Mouse (Mus musculus): ENCODE measurements around the gene Galnt2. TPM values are rescaled to one million over a fixed set of nuclear protein-coding genes. Genes with fewer than 3 reads are reported as not detected.

Galnt2 gene
- polyA plus RNA-seq, 1 experiment from 2014 or later, result 60.5 TPM

DNA sequence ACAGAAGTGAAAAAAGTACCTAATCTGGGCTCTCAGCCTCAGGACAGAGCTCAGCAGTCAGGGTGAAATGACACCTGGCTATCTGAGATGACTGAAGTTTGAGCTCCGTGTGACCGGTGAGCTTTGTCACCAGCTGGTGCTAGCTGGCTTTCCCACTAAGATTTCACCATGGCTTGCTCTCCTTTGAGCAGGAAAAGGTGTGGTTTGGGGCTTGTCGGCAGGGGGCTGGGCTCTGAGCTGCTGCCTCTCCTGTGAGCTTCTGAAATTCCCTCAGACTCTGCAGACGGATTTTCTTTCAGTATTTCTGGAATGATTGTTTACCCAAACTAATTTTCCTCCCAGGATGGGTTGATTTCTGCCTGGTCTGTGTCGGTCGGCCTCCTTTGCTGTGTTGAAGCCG is 75.4 kb downstream of the Galnt2 start:
- 46% methylated on average over 7 of the region's 7 CpGs for WGBS
- H3K9me3 ChIP-seq (ENCODE audit: control insufficient read depth, low read length), result no peaks in the 10 kb centered on the region
- no peak for ATAC-seq (ENCODE audit: insufficient number of reproducible peaks, insufficient read depth, low FRiP score, low read depth)
- H3K4me2 ChIP-seq (ENCODE audit: low read length), result no peak overlapping the region
- H3K36me3 ChIP-seq (ENCODE audit: control insufficient read depth, insufficient read depth, low read length), result peaks cover 23% of the 10 kb centered on the region; the same call in 1 of the 2 replicates
- no peak overlapping the region for H3K9ac ChIP-seq (ENCODE audit: low read length)
- no peak overlapping the region for H3K27ac ChIP-seq (replicated peaks in 1 of 2; ENCODE audit: control insufficient read depth in 1 of 2, insufficient read depth in 1 of 2, low read depth in 2 of 2, low read length in 2 of 2)
- no peaks in the 10 kb centered on the region for H3K27me3 ChIP-seq (ENCODE audit: control insufficient read depth, insufficient read depth, low read length)
- H3K4me3 ChIP-seq (ENCODE audit: control insufficient read depth in 1 of 2, insufficient read depth in 1 of 2, low read depth in 1 of 2, low read length in 2 of 2), result no peak overlapping the region
- peaks cover 3 to 24% of the 10 kb centered on the region in 2 experiments; a peak in 3 of 4 replicates for H3K4me1 ChIP-seq (ENCODE audit: control insufficient read depth in 2 of 2, insufficient read depth in 2 of 2, low read length in 2 of 2)

DNA sequence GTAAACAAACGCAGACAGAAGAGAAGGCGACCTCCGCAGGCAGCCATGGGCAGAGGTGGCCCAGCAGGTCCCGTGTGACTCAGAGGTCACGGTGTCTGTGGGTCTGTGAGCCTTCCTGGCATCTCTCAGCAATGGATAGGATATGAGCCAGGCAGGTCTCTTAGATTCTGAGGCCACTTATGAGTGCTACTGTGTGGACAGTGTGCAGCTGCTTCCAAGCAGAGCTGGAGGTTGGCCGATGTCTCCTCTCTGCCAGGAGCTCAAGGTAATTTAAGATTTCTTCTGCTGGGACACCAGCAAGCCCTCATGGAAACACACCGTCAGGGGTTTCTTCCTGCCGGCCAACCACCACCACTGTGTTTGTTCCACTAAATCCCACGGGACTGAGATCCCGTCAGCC is 76.5 kb downstream of the Galnt2 start:
- Histone ChIP-seq H3K27me3 (ENCODE audit: control insufficient read depth, insufficient read depth, low read length) (no peaks in the 10 kb centered on the region), H3K9ac (ENCODE audit: low read length) (no peak overlapping the region), H3K4me3 (ENCODE audit: control insufficient read depth in 1 of 2, insufficient read depth in 1 of 2, low read depth in 1 of 2, low read length in 2 of 2) (no peak overlapping the region), H3K4me1 (ENCODE audit: control insufficient read depth in 2 of 2, insufficient read depth in 2 of 2, low read length in 2 of 2) (peaks cover 3 to 23% of the 10 kb centered on the region in 2 experiments; a peak in 3 of 4 replicates), H3K36me3 (ENCODE audit: control insufficient read depth, insufficient read depth, low read length) (peaks cover 23% of the 10 kb centered on the region; the same call in 1 of the 2 replicates), H3K4me2 (ENCODE audit: low read length) (no peak overlapping the region), H3K9me3 (ENCODE audit: control insufficient read depth, low read length) (no peaks in the 10 kb centered on the region), H3K27ac (replicated peaks in 1 of 2; ENCODE audit: control insufficient read depth in 1 of 2, insufficient read depth in 1 of 2, low read depth in 2 of 2, low read length in 2 of 2) (no peak overlapping the region)
- no peak for ATAC-seq (ENCODE audit: insufficient number of reproducible peaks, insufficient read depth, low FRiP score, low read depth)
- 83% methylated on average over 10 of the region's 10 CpGs for WGBS

DNA sequence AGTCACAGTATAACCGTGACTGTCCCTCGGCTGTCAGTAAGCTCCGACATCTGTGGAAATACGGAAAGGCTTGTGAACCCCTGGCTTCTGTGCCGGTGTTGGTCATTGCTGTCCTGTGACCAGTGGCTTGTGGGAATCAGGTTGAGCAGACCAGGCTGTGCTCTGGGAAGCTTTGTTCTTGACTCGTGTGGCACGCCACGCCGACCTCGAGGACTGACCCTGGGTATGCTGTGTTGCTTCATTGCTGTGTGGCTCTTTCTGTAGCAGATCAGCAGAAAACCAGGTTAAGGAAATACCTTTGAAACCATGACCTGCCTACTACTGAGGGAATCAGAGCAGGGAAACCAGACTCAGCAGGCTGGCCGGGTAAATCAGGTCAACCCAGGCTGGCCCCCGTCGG is 79.3 kb downstream of the Galnt2 start:
- WGBS, result 87% methylated on average over 13 of the region's 13 CpGs
- Histone ChIP-seq H3K9ac (ENCODE audit: low read length) (no peak overlapping the region), H3K9me3 (ENCODE audit: control insufficient read depth, low read length) (no peaks in the 10 kb centered on the region), H3K27ac (replicated peaks in 1 of 2; ENCODE audit: control insufficient read depth in 1 of 2, insufficient read depth in 1 of 2, low read depth in 2 of 2, low read length in 2 of 2) (no peak overlapping the region), H3K27me3 (ENCODE audit: control insufficient read depth, insufficient read depth, low read length) (no peaks in the 10 kb centered on the region), H3K4me3 (ENCODE audit: control insufficient read depth in 1 of 2, insufficient read depth in 1 of 2, low read depth in 1 of 2, low read length in 2 of 2) (no peak overlapping the region), H3K4me2 (ENCODE audit: low read length) (no peak overlapping the region), H3K4me1 (ENCODE audit: control insufficient read depth in 2 of 2, insufficient read depth in 2 of 2, low read length in 2 of 2) (peaks cover 16 to 42% of the 10 kb centered on the region in 2 experiments), H3K36me3 (ENCODE audit: control insufficient read depth, insufficient read depth, low read length) (peaks cover 21% of the 10 kb centered on the region; the same call in 1 of the 2 replicates)
- ATAC-seq (ENCODE audit: insufficient number of reproducible peaks, insufficient read depth, low FRiP score, low read depth), result no peak

DNA sequence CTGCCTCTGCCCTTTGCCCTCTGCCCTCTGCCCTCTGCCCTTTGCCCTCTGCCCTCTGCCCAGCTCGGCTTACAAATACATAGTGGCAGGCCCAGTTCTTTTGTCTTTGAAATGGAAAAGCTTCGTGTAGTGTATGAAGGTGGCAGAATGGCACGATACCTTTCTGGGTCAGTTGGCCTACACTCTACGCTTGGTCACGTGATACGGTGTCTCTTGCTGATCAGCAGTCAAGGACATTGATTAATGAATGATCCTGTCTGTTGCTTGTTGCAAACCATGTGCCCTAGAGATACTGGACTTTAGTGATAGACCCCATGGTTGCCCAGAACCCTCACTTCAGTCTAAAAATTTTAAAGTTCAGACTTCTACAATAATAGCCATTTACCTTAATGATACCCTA is 79.9 kb downstream of the Galnt2 start:
- Histone ChIP-seq H3K9ac (ENCODE audit: low read length) (no peak overlapping the region), H3K27ac (replicated peaks in 1 of 2; ENCODE audit: control insufficient read depth in 1 of 2, insufficient read depth in 1 of 2, low read depth in 2 of 2, low read length in 2 of 2) (no peak overlapping the region), H3K4me2 (ENCODE audit: low read length) (no peak overlapping the region), H3K36me3 (ENCODE audit: control insufficient read depth, insufficient read depth, low read length) (peaks cover 15% of the 10 kb centered on the region; the same call in 1 of the 2 replicates), H3K27me3 (ENCODE audit: control insufficient read depth, insufficient read depth, low read length) (no peaks in the 10 kb centered on the region), H3K9me3 (ENCODE audit: control insufficient read depth, low read length) (no peaks in the 10 kb centered on the region), H3K4me1 (ENCODE audit: control insufficient read depth in 2 of 2, insufficient read depth in 2 of 2, low read length in 2 of 2) (peaks cover 21 to 48% of the 10 kb centered on the region in 2 experiments), H3K4me3 (ENCODE audit: control insufficient read depth in 1 of 2, insufficient read depth in 1 of 2, low read depth in 1 of 2, low read length in 2 of 2) (no peak overlapping the region)
- WGBS, result 93% methylated on average over 6 of the region's 6 CpGs
- ATAC-seq (ENCODE audit: insufficient number of reproducible peaks, insufficient read depth, low FRiP score, low read depth), result no peak

DNA sequence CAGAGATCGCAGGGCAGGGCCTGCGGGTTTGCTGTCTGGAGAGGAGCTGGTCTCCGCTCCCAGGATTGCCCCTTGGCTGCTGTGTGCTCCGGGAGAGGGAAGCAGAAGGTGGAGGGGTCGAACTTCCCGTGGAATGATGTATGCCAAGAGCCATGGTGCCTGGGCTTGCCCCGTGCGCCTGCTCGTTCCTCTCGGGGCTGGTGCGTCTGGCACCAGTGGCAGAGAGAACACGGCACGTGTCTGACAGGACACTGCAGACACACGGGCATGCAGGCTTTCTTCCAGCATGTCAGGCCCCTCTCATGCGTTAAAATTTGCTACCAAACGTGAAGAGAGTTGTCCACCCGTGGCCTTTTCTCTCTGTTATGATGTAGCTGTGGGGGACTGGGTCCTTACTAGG is 80.5 kb downstream of the Galnt2 start:
- Histone ChIP-seq H3K36me3 (ENCODE audit: control insufficient read depth, insufficient read depth, low read length) (peaks cover 13% of the 10 kb centered on the region; the same call in 1 of the 2 replicates), H3K4me3 (ENCODE audit: control insufficient read depth in 1 of 2, insufficient read depth in 1 of 2, low read depth in 1 of 2, low read length in 2 of 2) (no peak overlapping the region), H3K27ac (replicated peaks in 1 of 2; ENCODE audit: control insufficient read depth in 1 of 2, insufficient read depth in 1 of 2, low read depth in 2 of 2, low read length in 2 of 2) (no peak overlapping the region), H3K4me2 (ENCODE audit: low read length) (no peak overlapping the region), H3K9me3 (ENCODE audit: control insufficient read depth, low read length) (no peaks in the 10 kb centered on the region), H3K4me1 (ENCODE audit: control insufficient read depth in 2 of 2, insufficient read depth in 2 of 2, low read length in 2 of 2) (peaks cover 27 to 49% of the 10 kb centered on the region in 2 experiments), H3K27me3 (ENCODE audit: control insufficient read depth, insufficient read depth, low read length) (no peaks in the 10 kb centered on the region), H3K9ac (ENCODE audit: low read length) (no peak overlapping the region)
- 90% methylated on average over 17 of the region's 17 CpGs for WGBS
- ATAC-seq (ENCODE audit: insufficient number of reproducible peaks, insufficient read depth, low FRiP score, low read depth), result no peak

DNA sequence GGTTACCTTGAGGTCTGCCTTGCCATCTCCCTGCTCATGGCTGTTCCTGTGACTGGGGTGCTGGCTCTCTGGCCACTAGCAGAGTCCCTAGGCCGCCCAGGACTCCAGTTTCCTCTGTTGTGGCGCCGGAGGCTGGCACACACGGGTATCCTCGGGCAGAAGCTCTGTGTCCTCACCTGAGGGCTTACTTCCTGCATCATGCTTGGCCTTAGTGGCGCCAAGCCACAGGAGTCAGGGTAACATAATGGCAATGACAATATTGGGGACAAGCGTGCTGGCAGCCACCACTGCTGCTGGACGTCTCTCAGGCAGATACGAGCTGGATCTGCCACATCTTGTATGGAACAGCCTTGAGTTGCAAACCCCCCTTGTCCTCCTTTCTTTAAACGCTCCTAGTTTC is 81.0 kb downstream of the Galnt2 start:
- Histone ChIP-seq H3K9me3 (ENCODE audit: control insufficient read depth, low read length) (no peaks in the 10 kb centered on the region), H3K4me2 (ENCODE audit: low read length) (no peak overlapping the region), H3K27me3 (ENCODE audit: control insufficient read depth, insufficient read depth, low read length) (no peaks in the 10 kb centered on the region), H3K9ac (ENCODE audit: low read length) (no peak overlapping the region), H3K4me1 (ENCODE audit: control insufficient read depth in 2 of 2, insufficient read depth in 2 of 2, low read length in 2 of 2) (peaks cover 32 to 49% of the 10 kb centered on the region in 2 experiments), H3K27ac (replicated peaks in 1 of 2; ENCODE audit: control insufficient read depth in 1 of 2, insufficient read depth in 1 of 2, low read depth in 2 of 2, low read length in 2 of 2) (no peak overlapping the region), H3K4me3 (ENCODE audit: control insufficient read depth in 1 of 2, insufficient read depth in 1 of 2, low read depth in 1 of 2, low read length in 2 of 2) (no peak overlapping the region), H3K36me3 (ENCODE audit: control insufficient read depth, insufficient read depth, low read length) (peaks cover 8% of the 10 kb centered on the region; the same call in 1 of the 2 replicates)
- no peak for ATAC-seq (ENCODE audit: insufficient number of reproducible peaks, insufficient read depth, low FRiP score, low read depth)
- 91% methylated on average over 10 of the region's 10 CpGs for WGBS

DNA sequence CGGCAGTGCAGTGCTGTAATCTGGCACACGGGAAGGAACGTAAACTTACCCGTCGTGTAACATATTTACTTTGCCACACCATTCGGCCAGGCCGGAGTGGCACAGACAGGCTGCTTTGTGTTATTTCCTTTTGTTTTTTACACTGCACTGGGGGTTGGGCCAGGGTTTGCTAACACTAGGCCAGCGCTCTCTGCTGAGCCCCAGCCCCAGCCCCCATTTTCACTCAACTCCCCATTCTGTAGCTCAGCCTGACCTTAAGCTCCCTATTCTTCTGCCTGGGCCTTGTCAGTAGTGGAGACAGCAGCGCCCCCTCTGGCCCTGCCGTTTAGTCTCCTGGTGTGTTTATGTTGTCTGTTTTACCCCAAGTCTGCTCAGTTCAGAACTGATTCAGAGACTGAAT is 83.6 kb downstream of the Galnt2 start:
- no peak for ATAC-seq (ENCODE audit: insufficient number of reproducible peaks, insufficient read depth, low FRiP score, low read depth)

More for the DNA sequence above, 83.6 kb downstream of the Galnt2 start:
- Histone ChIP-seq H3K4me2 (ENCODE audit: low read length) (no peak overlapping the region), H3K27ac (replicated peaks in 1 of 2; ENCODE audit: control insufficient read depth in 1 of 2, insufficient read depth in 1 of 2, low read depth in 2 of 2, low read length in 2 of 2) (0 out of 4 replicates have a peak overlapping the region, but pooled peaks of 1 of the 2 experiments have one; percentile 48), H3K27me3 (ENCODE audit: control insufficient read depth, insufficient read depth, low read length) (no peaks in the 10 kb centered on the region), H3K9me3 (ENCODE audit: control insufficient read depth, low read length) (no peaks in the 10 kb centered on the region), H3K36me3 (ENCODE audit: control insufficient read depth, insufficient read depth, low read length) (peaks cover 6% of the 10 kb centered on the region; the same call in 1 of the 2 replicates), H3K4me3 (ENCODE audit: control insufficient read depth in 1 of 2, insufficient read depth in 1 of 2, low read depth in 1 of 2, low read length in 2 of 2) (no peak overlapping the region), H3K4me1 (ENCODE audit: control insufficient read depth in 2 of 2, insufficient read depth in 2 of 2, low read length in 2 of 2) (peaks cover 44 to 59% of the 10 kb centered on the region in 2 experiments), H3K9ac (ENCODE audit: low read length) (no peak overlapping the region; the same call in 1 of the 2 replicates)
- 57% methylated on average over 10 of the region's 10 CpGs for WGBS

All from heart, embryonic 14.5 days (tissue).